Mouse (Mus musculus) thymus, postnatal 36 days (tissue): ENCODE measurements around the gene Tmem119.
"Not testable (repeated sequence)": the region's sequence is repeated elsewhere in the genome, so short reads cannot be mapped to it uniquely, and the experiment has no call there.

ENCODE experiments used
- DNase-seq, 2 experiments: peaks; one replicate each; pipeline ENCODE4 v3.0.0; 2022; ENCODE audit warnings: mixed read lengths in 2 of 2

The Tmem119 gene

DNA sequence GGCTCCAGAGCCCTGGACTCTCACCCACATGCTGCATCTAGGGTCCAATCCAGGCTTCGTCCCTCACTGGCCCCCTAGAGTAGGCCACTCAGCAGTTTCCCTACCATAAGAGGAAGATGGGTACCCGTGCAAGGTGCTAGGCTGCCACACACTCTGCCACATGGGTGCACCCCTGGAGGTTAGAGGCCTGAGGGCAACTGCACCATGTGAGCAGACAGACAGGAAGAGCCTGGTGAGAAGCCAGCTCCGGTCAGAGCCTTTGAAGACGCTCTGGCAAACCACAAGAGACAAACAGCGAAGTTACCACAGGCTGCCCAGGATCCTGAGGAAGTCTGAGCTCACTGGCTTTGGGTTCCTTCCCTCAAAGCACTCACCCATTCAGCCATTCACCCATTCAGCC is 13.3 kb downstream of the Tmem119 start:
- peak; percentile 40 to 62 for DNase-seq

DNA sequence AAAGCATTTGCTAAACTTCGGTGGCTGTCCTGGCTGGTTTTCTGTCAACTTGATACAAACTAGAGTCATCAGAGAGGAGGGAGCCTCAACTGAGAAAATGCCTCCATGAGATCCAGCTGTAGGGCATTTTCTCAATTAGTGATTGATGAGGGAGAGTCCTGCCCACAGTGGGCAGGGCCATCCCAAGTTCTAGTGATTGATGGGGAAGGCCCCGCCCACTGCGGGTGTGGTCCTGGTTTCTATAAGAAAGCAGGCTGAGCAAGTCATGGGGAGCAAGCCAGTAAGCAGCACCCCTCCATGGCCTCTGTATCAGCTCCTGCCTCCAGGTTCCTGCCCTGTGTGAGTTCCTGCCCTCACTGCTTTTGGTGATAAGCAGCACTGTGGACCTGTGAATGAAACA is 16.2 kb downstream of the Tmem119 start:
- DNase-seq: not testable (repeated sequence)

DNA sequence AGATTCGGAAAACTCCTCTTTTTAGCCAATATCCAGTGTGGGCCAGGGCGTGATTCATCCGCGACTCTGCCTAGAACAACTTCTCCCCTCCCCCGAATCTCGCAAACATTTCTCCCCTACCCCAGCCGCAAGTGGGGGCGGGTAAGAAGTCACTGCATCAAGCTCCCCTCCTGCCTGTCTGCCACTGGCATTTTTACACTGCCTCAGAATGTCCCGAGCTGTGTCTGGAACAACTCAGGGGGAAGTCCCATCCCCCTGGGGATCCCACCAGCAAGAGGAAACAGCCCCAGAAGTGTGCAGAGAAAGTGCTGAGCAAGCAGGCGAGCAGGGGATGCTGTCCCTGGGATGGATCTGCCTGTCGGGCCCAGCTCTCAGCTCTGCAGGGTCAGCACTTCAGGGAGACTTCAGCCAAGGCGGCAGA is 16.7 kb downstream of the Tmem119 start:
- DNase-seq: no peak

DNA sequence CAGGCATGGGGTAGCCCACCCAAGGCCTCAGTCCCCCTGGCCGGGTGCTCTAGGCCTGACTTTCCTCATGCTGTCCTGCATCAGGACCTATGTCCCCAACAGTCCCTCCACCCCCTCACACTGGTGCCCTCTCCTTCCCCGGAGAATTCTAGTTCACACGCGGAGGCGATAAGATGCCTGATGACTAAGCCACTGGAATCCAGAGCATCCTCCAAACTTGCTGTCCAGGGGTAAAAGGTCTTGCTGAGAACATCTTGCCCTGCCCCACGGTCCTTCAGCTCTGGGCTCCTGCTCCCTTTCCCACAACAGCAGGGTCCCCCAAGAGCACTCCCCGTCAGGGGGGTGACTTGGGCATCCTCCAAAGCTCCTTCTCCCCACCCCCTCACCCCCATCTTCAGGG is 17.7 kb downstream of the Tmem119 start:
- DNase-seq: no peak

DNA sequence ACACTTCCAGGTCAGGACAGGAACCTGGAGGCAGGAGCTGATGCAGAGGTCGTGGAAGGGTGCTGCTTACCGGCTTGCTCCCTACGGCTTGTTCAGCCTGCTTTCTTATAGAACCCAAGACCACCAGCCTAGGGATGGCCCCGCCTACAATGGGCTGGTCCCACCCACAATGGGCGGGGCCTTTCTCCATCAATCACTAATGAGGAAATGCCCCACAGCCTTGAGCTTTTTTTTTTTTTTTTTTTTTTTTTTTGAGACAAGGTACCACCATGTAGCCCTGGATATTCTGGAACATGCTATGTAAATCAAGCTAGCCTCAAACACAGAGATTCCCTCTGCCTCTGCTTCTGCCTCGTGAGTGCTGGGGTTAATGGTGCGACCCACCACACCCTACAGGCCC is 18.4 kb downstream of the Tmem119 start:
- no peak for DNase-seq

DNA sequence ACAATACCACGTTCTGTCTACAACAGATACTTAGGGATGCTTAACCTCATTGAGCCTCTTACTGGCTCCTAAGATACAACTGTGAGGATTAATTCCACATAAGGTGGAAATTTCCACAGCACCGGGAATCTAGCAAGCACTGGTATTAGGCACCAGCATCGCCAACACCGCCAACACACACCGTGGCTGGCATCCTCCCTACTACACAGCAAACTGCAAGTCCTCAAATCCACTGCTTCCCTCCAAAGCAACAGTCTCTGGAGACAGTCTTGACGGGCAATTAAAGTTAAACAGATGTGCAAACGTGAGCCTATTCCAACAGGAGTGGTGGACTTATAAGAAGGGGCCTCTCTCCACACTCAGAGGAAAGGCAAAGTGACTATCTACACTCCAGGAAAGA is 19.1 kb downstream of the Tmem119 start:
- no peak for DNase-seq

DNA sequence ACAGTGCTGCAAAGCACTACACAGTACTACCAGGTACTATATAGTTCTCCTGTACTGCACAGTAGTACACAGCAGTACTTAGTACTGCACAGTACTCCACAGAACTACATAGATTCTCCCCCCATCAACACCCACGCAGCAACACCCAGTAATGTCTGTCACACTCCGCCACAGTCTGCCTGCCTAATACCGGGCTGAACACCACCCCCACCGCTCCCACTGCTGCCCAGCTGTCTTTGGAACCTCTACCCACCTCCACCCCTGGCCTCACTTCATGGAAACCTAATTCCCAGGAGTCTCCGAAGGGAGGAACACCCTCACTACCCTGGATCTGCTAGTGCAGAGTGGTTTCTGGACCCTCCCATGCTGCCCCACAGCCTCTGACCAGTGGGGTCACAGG is 19.6 kb downstream of the Tmem119 start:
- no peak for DNase-seq

DNA sequence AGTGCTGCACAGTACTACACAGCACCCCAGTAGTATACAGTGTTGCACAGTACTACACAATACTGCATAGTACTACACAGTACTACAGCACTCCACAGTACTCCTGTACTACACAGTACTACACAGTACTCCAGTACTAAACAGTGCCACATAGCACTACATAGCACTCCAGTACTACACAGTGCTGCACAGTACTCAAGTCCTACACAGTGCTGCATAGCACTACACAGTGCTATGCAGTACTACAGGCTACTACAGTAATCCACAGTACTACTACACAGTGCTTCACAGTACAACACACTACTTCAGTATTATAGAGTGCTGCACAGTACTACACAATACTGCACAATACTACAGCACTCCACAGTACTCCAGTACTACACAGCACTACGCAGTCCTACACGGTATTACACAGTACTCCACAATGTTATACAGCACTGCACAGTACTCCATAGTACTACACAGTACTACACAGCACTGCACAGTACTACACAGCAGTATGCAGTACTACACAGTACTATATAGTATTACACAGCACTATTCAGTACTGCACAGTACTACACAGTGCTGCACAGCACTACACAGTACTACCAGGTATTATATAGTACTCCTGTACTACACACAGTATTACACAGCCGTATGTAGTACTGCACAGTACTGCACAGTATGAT is 20.1 kb downstream of the Tmem119 start:
- no peak for DNase-seq

DNA sequence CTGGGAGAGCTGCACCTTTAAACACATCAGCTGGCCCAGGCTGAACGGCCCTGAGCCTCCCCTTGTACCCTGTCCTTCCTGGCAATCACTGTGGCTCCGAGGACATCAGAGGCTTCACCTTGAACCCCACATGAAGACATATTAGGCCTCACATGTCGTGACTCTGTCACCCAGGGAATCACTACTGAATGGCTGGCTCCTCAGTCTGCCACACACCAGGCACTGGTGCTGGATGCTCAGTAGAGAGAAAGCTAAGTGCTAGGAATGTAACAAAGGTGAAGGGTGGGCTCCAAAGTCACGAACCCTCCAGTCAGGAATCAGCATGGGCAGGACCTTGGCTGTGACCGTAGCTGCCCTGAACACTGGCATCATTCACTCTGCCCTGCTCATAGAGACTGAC is 20.7 kb downstream of the Tmem119 start:
- no peak for DNase-seq

DNA sequence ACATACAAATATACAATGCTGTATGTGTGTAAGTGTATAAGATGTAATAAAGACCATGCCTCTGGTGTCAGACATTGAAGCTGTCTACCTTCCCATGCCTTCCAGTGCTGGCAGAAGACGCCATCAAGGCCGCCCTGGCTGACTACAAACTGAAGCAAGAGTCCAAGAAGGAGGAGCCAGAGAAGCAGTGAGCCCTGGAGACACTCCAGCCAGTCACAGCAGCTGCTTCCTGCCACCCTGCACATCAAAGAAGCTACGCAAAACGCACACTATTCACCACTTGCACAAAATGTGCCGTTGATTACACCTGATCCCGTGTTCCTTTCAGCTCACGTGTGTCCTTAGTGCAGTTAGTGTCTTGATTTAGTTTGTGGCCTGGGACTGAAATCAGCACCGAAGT is 22.6 kb downstream of the Tmem119 start:
- peak; percentile 33 to 46 for DNase-seq

DNA sequence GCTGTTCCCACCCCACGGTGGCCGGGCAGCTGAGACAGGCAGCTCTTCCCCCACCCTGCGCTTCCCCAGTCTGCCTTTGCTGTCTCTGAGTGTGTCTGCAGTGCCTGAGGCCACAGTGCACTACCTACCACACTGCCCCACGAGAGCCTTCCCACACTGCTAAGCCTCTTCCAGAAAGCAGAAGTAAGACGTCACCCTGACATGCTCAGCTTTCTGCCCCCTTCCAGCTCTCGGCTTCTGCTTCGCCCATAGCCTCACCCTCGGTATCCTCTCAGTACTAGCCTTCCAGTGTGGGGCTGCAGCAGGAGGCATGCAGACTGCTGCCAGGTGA is 23.5 kb downstream of the Tmem119 start:
- peak in 1 of 2 experiments; percentile 14 for DNase-seq

DNA sequence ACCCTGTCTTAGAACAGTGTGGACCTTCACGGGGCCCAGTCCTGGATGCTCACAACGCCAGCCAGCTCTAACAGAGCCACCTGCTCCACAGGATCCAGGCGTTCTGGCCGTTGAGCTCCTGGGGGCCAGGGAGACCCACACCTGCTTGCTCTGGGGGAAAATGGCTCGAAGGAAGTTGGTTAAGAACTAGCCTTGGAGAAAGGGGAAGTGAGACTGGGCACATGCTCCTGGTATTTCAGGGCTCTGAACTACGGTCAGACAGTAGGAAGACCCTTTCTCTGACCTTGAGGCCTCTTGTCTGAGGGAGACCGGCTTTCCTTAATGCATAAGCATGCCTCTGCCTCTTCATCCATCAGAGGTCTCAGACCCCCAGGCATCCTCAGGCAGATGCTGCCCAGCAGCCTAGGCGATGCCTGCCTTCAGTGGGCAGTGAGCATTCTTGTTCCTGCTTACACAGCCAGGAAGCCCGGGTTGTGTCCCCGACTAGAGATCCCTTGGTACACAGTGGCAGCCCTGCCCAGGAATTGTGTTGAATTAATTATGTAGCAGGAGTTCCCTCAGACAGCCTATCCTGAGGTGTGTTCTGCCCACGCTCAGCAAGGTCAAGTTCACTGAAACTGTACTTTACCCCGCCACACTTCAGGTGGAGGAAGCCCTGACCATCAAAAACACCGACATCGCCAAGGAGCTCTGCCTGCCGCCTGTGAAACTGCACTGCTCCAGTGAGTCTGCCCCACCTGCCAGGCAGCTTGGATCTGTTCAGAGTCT is 24.0 kb downstream of the Tmem119 start:
- no peak for DNase-seq

DNA sequence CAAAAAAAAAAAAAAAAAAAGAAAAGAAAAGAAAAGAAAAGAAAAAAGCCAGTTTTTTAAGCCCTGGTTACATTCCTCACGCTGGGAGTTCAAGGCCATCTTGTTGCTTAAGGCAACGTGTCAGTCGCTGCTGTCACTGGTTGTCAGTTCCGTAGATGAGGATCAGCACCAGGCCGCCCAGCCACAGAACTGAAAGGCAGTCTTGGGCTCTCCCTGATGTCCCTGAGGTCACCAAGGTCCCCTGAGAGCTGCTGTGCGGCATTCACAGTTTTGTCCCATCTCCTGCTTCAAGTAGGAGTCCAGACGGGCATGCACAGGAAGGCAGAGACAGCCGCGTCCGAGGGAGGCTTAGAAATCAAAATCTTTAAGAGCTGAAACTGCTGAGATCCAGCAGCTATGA is 24.7 kb downstream of the Tmem119 start:
- no peak for DNase-seq

DNA sequence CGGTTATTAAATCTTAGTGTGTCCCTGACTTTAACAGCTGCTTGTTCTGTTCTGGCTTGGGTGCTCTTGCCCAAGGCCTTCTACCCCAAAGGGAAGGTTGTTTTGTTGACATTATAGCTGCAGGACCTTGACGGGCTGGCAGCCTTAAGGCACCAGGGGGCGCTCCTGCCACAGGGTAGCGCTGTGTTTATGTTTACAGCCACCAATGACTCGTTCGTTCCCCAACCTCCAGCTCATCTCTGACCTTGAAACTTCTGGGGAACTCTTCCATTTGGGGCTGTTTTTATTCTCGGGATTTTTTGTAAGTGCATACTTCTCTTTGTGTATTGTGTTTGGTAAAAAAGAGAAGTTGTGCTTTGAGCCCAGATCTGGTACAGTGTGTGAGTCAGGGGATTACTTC is 26.7 kb downstream of the Tmem119 start:
- peak; percentile 88 to 91 for DNase-seq

DNA sequence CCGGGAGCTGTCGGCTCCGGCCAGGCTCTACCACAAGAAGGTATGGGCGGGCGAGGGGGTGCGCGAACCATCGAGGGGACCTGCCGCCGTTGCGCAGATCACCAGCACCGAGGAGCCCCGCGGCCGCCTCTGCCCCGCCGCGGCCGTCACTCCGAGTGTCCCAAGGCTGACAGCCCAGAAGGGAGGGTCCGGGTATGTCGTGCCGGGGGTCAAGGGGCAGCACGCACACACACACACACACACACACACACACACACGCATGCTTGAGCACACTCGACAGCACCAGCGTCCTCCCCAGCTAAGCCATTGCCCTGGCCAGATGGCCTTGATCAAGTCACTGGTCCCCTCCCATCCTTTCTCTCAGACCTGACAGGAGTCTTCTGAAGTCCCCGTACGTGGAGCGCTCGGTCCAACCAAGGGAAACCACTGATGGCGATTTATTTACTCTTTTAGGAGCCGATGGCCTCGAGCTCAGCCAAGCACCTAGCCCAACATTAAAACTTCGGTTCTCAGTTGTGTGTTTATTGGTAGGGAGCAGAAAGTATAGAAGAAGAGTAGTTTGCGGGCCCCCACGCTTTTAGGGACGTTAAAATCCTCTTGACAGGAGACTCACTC is 27.3 kb downstream of the Tmem119 start:
- no peak for DNase-seq

DNA sequence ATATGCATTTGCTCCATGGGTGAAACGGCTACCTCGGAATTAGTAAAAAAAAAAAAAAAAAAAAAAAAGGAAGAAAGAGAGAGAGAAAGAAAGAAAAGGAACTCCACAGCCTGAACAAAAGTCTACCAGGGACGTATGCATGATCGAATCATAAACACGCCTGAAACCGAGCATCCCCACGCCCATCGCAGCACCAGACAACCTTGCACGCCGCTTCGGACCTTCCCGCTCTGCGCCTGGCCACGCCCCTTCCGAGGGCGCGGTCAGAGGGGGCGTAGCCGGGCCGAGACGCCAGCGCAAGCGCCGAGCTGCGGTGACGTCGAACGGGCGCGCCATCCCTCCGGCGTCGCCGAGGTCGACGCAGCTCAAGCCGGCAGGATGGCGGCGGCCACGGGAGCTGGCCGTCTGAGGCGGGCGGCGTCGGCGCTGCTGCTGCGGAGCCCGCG is 27.8 kb downstream of the Tmem119 start, which contains the start of the genes Sart3 and Iscu:
Gene Sart3 (minus strand): TSS at position 61 of the 446 bp plus-strand sequence.
Gene Iscu (plus strand): TSS at position 299 of the 446 bp plus-strand sequence.
- DNase-seq: peak; percentile 95 to 96

DNA sequence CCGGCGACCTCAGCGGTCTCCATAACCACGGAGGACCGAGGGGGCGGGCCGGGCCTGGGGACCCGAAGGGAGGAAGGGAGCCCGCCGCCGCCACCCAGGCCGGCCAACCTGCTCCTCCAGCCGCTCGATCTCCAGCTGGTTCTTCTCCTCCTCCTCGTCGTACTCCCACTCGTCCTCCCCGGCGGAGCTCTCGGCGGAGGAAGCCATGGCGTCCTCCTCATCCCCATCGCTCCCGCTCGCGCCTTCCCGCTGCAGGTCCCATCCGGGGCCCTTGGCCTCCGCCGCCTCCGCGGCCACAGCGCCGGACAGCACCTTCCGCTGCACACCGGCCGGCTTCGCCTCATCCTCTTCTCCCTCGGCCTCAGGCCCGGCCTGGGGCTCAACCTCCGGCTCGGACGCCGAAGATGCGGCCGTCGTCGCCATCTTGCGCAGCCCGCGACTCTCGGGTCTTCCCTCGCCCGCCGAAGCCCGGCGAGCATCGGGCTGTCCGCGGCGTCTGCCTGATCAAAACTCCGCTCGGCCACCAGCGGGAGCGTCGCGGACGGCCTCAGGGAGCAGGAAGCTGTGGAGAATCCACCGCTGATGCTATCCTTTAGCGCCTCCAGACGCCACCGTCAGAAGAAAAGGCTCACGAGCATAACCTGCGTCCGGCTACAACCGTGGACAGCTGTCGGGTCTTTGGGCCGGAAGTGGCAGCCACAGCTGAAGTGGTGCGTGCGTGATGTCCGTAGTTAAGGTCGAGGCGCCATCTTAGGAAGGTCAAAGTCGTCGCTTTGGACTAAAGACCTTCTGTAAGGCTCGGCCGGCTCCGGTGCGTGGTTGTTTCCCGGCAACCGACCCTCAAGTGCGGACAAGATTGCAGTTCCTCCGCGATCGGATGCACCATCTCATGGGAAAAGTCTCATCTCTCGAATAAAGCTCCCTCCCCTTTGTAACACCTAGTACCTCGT is 28.8 kb downstream of the Tmem119 start:
- DNase-seq: peak; percentile 83 to 84

DNA sequence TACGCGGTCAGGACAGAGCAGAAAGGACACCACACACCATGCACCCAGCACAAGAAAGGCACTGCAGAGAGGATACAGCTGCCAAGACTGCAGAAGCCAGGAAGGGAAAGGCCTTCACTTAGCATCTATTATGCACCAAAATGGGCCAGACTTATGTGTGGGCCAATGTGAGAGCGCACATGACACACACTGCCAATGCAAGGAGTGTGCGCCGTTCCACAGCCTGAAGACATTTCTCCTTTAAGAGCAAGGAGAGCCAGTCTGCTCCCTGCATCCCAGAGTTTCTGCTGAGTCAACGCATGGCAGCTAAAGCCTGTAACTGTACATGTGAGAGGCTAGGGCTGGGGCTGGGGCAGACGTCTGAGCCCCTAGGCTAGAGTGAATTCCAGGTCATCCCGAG is 31.5 kb downstream of the Tmem119 start:
- no peak for DNase-seq

DNA sequence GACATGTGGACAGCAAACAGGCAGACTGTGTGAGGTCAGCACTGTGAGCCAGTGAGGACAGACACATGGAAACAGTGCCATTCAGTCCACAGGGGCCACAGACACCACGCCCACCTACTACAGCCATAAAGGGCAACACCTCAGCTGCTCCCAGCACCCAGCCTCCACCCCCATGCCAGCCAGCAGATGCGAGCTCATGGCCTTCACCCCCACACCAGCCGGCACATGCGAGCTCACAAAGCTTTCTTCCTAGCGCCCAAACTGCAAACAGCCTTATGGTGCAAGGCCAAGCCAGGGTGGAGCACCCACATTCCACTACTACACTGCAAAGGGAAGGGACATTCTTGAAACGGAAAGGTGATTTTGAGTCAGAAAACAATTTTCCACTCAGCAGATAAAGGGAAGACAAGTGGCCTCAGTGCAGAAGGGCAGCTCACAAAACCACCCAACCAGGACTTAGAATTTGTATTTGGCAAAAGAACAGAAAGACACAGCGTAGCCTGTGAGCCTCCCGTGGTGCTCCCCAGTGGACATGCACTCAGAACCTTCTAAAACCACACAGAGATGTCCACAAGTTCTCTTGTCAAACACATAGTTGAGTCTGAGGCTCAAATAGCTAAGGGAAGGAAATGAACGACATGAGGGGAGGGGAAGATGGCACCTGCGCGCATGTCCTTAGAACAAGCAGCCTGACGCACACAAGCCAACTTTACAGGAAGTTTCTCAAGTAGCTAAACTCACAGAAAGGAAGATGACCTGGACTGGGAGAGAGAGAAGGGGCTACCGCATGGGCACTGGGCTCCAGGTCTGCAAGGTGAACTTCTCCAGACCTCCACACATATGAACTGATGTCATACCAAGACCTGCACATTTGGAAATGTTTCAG is 34.4 kb downstream of the Tmem119 start:
- DNase-seq: no peak

DNA sequence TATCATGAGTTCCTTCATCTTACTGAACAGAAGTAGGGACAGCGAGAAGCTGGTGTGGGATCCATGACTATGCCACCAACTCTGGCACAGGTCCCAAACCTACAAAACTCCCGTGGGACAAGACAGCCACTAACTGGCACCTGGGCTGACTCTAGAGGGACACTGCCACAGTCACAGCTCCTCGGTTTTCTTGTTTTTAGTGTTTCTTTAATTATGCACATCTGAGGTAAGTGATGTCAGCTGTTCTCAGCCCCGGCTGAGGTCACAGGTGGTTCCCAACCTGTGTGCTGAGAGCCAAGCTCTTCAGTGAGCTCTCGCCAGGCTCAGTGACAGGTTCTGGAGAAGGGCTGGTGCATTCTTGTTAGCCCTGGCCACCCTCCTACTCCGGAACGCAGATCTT is 35.9 kb downstream of the Tmem119 start:
- no peak for DNase-seq

DNA sequence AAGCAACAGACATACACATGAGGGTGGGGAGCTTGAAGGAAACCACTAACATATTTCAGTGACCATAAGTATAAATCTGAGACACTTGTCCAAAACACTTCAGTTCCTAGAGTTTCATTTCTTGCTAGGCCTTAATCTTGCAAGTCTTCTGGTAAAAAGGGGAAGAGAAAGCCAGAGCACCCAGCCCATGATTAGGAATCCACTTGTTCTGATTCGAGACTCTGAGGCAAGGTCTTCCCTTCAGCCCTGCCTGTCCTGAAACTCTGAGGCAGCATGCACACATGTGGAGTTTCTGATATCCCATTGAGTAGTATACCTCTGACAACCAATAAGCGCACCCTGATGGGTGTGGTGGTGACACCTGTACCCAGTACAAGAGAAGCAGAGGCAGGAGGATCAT is 38.7 kb downstream of the Tmem119 start:
- DNase-seq: no peak
